27 mouse cellular contexts compared by ENCODE assay signal in the genomic region with DNA sequence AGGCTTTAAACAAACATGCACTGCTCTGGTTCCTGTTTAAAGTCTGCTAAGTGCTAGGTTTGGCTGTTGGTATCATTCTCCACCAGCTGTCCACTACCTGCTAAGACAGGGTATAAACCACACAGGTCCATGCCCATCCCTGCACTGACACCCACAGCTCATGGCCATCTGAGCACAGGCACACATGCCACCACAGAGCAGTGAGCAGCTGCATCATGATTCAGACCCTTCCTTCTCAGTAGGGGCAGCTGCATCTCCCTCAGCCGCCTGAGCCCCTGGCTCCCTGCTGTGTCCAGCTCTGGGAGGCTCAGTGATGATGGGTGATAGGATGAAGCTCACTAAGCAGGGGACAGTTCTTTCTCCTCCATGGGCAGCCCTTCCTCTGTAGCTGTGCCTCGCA. TPM values are rescaled to one million over a fixed set of nuclear protein-coding genes. Genes with fewer than 3 reads are reported as not detected.
DNase-seq lines count a peak whose midpoint lies in the region; ATAC-seq and TF ChIP-seq lines count a peak whose summit lies in the region.
"Had no signal": no experiment of that assay in that cellular context is flagged by ENCODE, and none has a peak within 500 bp of the region (broad histone marks: within the 10 kb centered on the region; RNA-seq: fewer than 3 reads in every experiment).

No protein-coding gene starts in this region.

- no peak overlapping the region for H3K4me3 ChIP-seq in intestine, embryonic 16.5 days (ENCODE audit: low read length)
- H3K4me3 ChIP-seq in intestine, embryonic 15.5 days (replicated peaks) = no peak overlapping the region
- H3K4me3 ChIP-seq in C2C12 (ENCODE audit: insufficient read depth, poor library complexity, severe bottlenecking) (no peak overlapping the region), myocyte (no peak overlapping the region)
- H3K4me3 ChIP-seq: embryonic facial prominence, embryonic 13.5 days; embryonic facial prominence, embryonic 15.5 days; erythroblast, embryonic 14.5 days; forebrain, embryonic 10.5 days; forebrain, embryonic 12.5 days had no signal

- H3K4me1 ChIP-seq in intestine, embryonic 16.5 days (ENCODE audit: control insufficient read depth, insufficient read depth, low read length) = 0 out of 2 replicates have a peak, but pooled peaks cover 3% of the 10 kb centered on the region
- H3K4me1 ChIP-seq in intestine, embryonic 15.5 days (replicated peaks) = peaks cover 4% of the 10 kb centered on the region; the same call in 1 of the 2 replicates
- H3K4me1 ChIP-seq: embryonic facial prominence, embryonic 13.5 days; embryonic facial prominence, embryonic 15.5 days had no signal

- no peak overlapping the region for H3K9ac ChIP-seq in intestine, embryonic 16.5 days (ENCODE audit: low read depth, low read length)
- no peak overlapping the region for H3K9ac ChIP-seq in intestine, embryonic 15.5 days
- H3K9ac ChIP-seq: embryonic facial prominence, embryonic 13.5 days; embryonic facial prominence, embryonic 15.5 days; forebrain, embryonic 12.5 days had no signal

- H3K36me3 ChIP-seq in intestine, embryonic 16.5 days (ENCODE audit: control insufficient read depth, insufficient read depth, low read length) = no peaks in the 10 kb centered on the region
- no peaks in the 10 kb centered on the region for H3K36me3 ChIP-seq in intestine, embryonic 15.5 days
- H3K36me3 ChIP-seq in C2C12 (ENCODE audit: control insufficient read depth, insufficient read depth) = no peaks in the 10 kb centered on the region
- no peaks in the 10 kb centered on the region for H3K36me3 ChIP-seq in myocyte (ENCODE audit: control insufficient read depth, insufficient read depth)
- H3K36me3 ChIP-seq: embryonic facial prominence, embryonic 13.5 days; embryonic facial prominence, embryonic 15.5 days; forebrain, embryonic 10.5 days; forebrain, embryonic 12.5 days; G1E had no signal

- H3K79me3 ChIP-seq in C2C12 (ENCODE audit: low read depth) = no peaks in the 10 kb centered on the region

- H3K9me3 ChIP-seq in intestine, embryonic 16.5 days (ENCODE audit: control insufficient read depth, low read length) = no peaks in the 10 kb centered on the region
- no peaks in the 10 kb centered on the region for H3K9me3 ChIP-seq in intestine, embryonic 15.5 days
- H3K9me3 ChIP-seq: embryonic facial prominence, embryonic 13.5 days; embryonic facial prominence, embryonic 15.5 days; forebrain, embryonic 10.5 days; forebrain, embryonic 12.5 days; G1E had no signal

- WGBS in intestine, embryonic 16.5 days = 68% methylated on average over 2 of the region's 2 CpGs
- WGBS in intestine, embryonic 15.5 days = 72% methylated on average over 2 of the region's 2 CpGs

- DNase-seq in kidney, postnatal 14 days = no peak
- DNase-seq: adrenal gland, adult 8-10 months; adrenal gland, postnatal 14 days; adrenal gland, postnatal 36 days; B cell, adult 2 months; cerebellum, adult 11 months; cerebellum, adult 18-20 months; cerebellum, adult 8-10 months; cerebellum, adult 9-11 months; cerebellum, postnatal 14 days; cerebellum, postnatal 36 days; embryo, embryonic 11 days had no signal

- no peak overlapping the region for H3K4me2 ChIP-seq in intestine, embryonic 16.5 days (ENCODE audit: low read depth, low read length)
- H3K4me2 ChIP-seq in intestine, embryonic 15.5 days (replicated peaks) = no peak overlapping the region
- no peak overlapping the region for H3K4me2 ChIP-seq in myocyte (ENCODE audit: low read depth)
- H3K4me2 ChIP-seq: embryonic facial prominence, embryonic 13.5 days; embryonic facial prominence, embryonic 15.5 days; forebrain, embryonic 12.5 days had no signal

- H3K27me3 ChIP-seq in intestine, embryonic 16.5 days (replicated peaks; ENCODE audit: control insufficient read depth, insufficient read depth, low read length) = no peaks in the 10 kb centered on the region
- no peaks in the 10 kb centered on the region for H3K27me3 ChIP-seq in intestine, embryonic 15.5 days (replicated peaks)
- no peaks in the 10 kb centered on the region for H3K27me3 ChIP-seq in C2C12 (ENCODE audit: control insufficient read depth, insufficient read depth, insufficient read length)
- H3K27me3 ChIP-seq in myocyte (ENCODE audit: control insufficient read depth, insufficient read depth, insufficient read length) = no peaks in the 10 kb centered on the region
- H3K27me3 ChIP-seq: CH12.LX; embryonic facial prominence, embryonic 13.5 days; embryonic facial prominence, embryonic 15.5 days; forebrain, embryonic 12.5 days; Patski had no signal

- H3ac ChIP-seq in C2C12 (ENCODE audit: control insufficient read depth, insufficient read length, low read depth) (no peak overlapping the region), myocyte (ENCODE audit: control insufficient read depth, insufficient read length) (no peak overlapping the region)

- peak; percentile 57 for ATAC-seq in intestine, embryonic 16.5 days
- no peak for ATAC-seq in intestine, embryonic 15.5 days
- ATAC-seq: activated CD4-positive, CD25-positive, alpha-beta regulatory T cell, adult 4 months; forebrain, embryonic 14.5 days; forebrain, embryonic 16.5 days; Patski had no signal

- H3K79me2 ChIP-seq in C2C12 (ENCODE audit: control insufficient read depth, insufficient read depth) = no peaks in the 10 kb centered on the region
- H3K79me2 ChIP-seq in myocyte (ENCODE audit: control insufficient read depth, insufficient read depth) = no peaks in the 10 kb centered on the region

- no peak for TF ChIP-seq POLR2A in myocyte (IDR thresholded peaks at IDR 0.05; ENCODE audit: insufficient read length, low read depth)

- TF ChIP-seq CTCF in C2C12 (IDR thresholded peaks at IDR 0.05; ENCODE audit: control insufficient read depth, insufficient read depth, insufficient read length) = no peak

- H3K27ac ChIP-seq in intestine, embryonic 16.5 days (ENCODE audit: low read length) = no peak overlapping the region
- H3K27ac ChIP-seq in intestine, embryonic 15.5 days = no peak overlapping the region
- H3K27ac ChIP-seq: embryonic facial prominence, embryonic 13.5 days; embryonic facial prominence, embryonic 15.5 days; forebrain, embryonic 10.5 days; forebrain, embryonic 12.5 days had no signal

TF ChIP-seq in C2C12, 6 proteins besides CTCF, POLR2A, EP300 and RAD21:
- no peak for TF ChIP-seq CEBPB (IDR thresholded peaks at IDR 0.05; ENCODE audit: low read depth)
- no peak for TF ChIP-seq USF1 (IDR thresholded peaks at IDR 0.05; ENCODE audit: low read depth)
- TF ChIP-seq MYOG (IDR thresholded peaks at IDR 0.05; ENCODE audit: control insufficient read depth, extremely low read depth, insufficient read length) = no peak
- TF ChIP-seq MAX (IDR thresholded peaks at IDR 0.05) = no peak
- peak; percentile 85 for TF ChIP-seq MYOD1 (IDR thresholded peaks at IDR 0.05; ENCODE audit: control insufficient read depth, insufficient read length, low read depth)
TF ChIP-seq in C2C12: peak in this region for 1.

TF ChIP-seq in myocyte, 11 proteins besides CTCF, POLR2A, EP300 and RAD21:
- TF ChIP-seq REST (IDR thresholded peaks at IDR 0.05; ENCODE audit: insufficient read depth, insufficient read length) (no peak), USF1 (IDR thresholded peaks at IDR 0.05; ENCODE audit: low read depth) (no peak), E2F4 (IDR thresholded peaks at IDR 0.05; ENCODE audit: insufficient read depth) (no peak), MYOG (IDR thresholded peaks at IDR 0.05; ENCODE audit: control insufficient read depth in 1 of 3, insufficient read depth in 1 of 3, insufficient read length in 2 of 3, low read depth in 2 of 3) (peak; percentile 95 to 100 (median 99)), TCF3 (IDR thresholded peaks at IDR 0.05; ENCODE audit: insufficient read length, low read depth) (peak; percentile 93), SRF (IDR thresholded peaks at IDR 0.05; ENCODE audit: control insufficient read depth, insufficient read length, low read depth) (peak; percentile 72), MYOD1 (IDR thresholded peaks at IDR 0.05; ENCODE audit: control insufficient read depth in 1 of 3, insufficient read length in 2 of 3, low read depth in 2 of 3) (peak; percentile 43 to 100 (median 99)), TCF12 (IDR thresholded peaks at IDR 0.05; ENCODE audit: insufficient read depth, poor library complexity, severe bottlenecking) (peak; percentile 87)

RNA-seq across cellular contexts. Expression of gene Plxna1, which starts 15.8 kb away (rescaled TPM):
- polyA plus RNA-seq in intestine, embryonic 16.5 days (2015; fragmentation: Nextera tagmentation; extraction: Ambion mirVana) = 5.4 and 6.5 TPM in 2 replicates
- polyA plus RNA-seq in intestine, embryonic 15.5 days (2015; fragmentation: Nextera tagmentation; extraction: Ambion mirVana) = 14.7 and 17.5 TPM in 2 replicates
- polyA plus RNA-seq in C2C12 (2012; fragmentation: generic; extraction: Trizol) (40.9 TPM), myocyte (2012; fragmentation: generic; extraction: Trizol) (64.4 TPM)
